Mouse (Mus musculus) retina, adult 2 months (tissue): Measurements from ENCODE around the gene Ccdc174.
"Not testable (repeated sequence)": the region's sequence is repeated elsewhere in the genome, so short reads cannot be mapped to it uniquely, and the experiment has no call there.

ENCODE experiments used
- DNase-seq: peaks from one replicate; pipeline ENCODE4 v3.0.0-alpha.2; 2012; ENCODE audit warnings: low read depth, low spot score

The Ccdc174 gene

GRCm38 (mm10) chr6:91877885-91878651 lies at the start of gene Ccdc174:
Gene Ccdc174 (plus strand): TSS chr6:91878053.
- DNase-seq = peak; percentile 94

GRCm38 (mm10) chr6:91832863-91833440 lies 44.9 kb upstream of the Ccdc174 start:
- no peak for DNase-seq

- no peak for DNase-seq
These were observed 38.6 kb upstream of the Ccdc174 start for GRCm38 (mm10) chr6:91839010-91839871.

- no peak for DNase-seq
These were observed 34.8 kb upstream of the Ccdc174 start for GRCm38 (mm10) chr6:91842897-91843627.

GRCm38 (mm10) chr6:91843628-91844153 lies 34.2 kb upstream of the Ccdc174 start:
- DNase-seq = no peak

- DNase-seq = no peak
These were observed 25.3 kb upstream of the Ccdc174 start for GRCm38 (mm10) chr6:91852550-91852949.

- no peak for DNase-seq
These were observed 19.5 kb upstream of the Ccdc174 start for GRCm38 (mm10) chr6:91858339-91858738.

- no peak for DNase-seq
These were observed 15.0 kb upstream of the Ccdc174 start for GRCm38 (mm10) chr6:91862848-91863247.

- DNase-seq = no peak
These were observed 13.3 kb upstream of the Ccdc174 start for GRCm38 (mm10) chr6:91864595-91864994.

- no peak for DNase-seq
These were observed 12.3 kb upstream of the Ccdc174 start for GRCm38 (mm10) chr6:91865601-91866000.

GRCm38 (mm10) chr6:91868091-91868490 lies 9.8 kb upstream of the Ccdc174 start:
- no peak for DNase-seq

GRCm38 (mm10) chr6:91872781-91873180 lies 5.1 kb upstream of the Ccdc174 start:
- no peak for DNase-seq

- DNase-seq = no peak
These were observed 6.0 kb downstream of the Ccdc174 start for GRCm38 (mm10) chr6:91883859-91884258.

- DNase-seq = no peak
These were observed 11.5 kb downstream of the Ccdc174 start for GRCm38 (mm10) chr6:91889255-91889906.

- no peak for DNase-seq
These were observed 12.8 kb downstream of the Ccdc174 start for GRCm38 (mm10) chr6:91890615-91891014.

- DNase-seq = no peak
These were observed 13.9 kb downstream of the Ccdc174 start for GRCm38 (mm10) chr6:91891776-91892175.

- DNase-seq = no peak
These were observed 18.9 kb downstream of the Ccdc174 start for GRCm38 (mm10) chr6:91896783-91897182.

GRCm38 (mm10) chr6:91901505-91901904 lies 23.7 kb downstream of the Ccdc174 start:
- peak; percentile 58 for DNase-seq

- not testable (repeated sequence) for DNase-seq
These were observed 24.7 kb downstream of the Ccdc174 start, which contains the start of gene 4930590J08Rik for GRCm38 (mm10) chr6:91902509-91902908. Gene 4930590J08Rik (plus strand): TSS chr6:91902809.

GRCm38 (mm10) chr6:91914011-91914410 lies 36.2 kb downstream of the Ccdc174 start:
- DNase-seq = no peak

GRCm38 (mm10) chr6:91917286-91917685 lies 39.4 kb downstream of the Ccdc174 start:
- no peak for DNase-seq
